Mouse (Mus musculus) neural tube, embryonic 15.5 days (tissue): ENCODE data around the gene Nat8f6. TPM values are rescaled to one million over a fixed set of nuclear protein-coding genes. Genes with fewer than 3 reads are reported as not detected.
"Not testable (repeated sequence)": the region's sequence is repeated elsewhere in the genome, so short reads cannot be mapped to it uniquely, and the experiment has no call there.

Experiments used
- ATAC-seq: fragments of 200-750 bp; cut with Nextera tagmentation; 2 replicates; pipeline ENCODE4 v1.8.0; 2017; ENCODE audit warnings: mild to moderate bottlenecking, moderate TSS enrichment, moderate library complexity; ENCODE audit not compliant: low FRiP score
- H3K27ac ChIP-seq: fragments of 300-500 bp; sonication (generic); replicated peaks from 2 replicates; pipeline ENCODE4 v1.5.1; 2015; ENCODE audit warnings: mild to moderate bottlenecking, inconsistent platforms
- H3K27me3 ChIP-seq: fragments of 300-500 bp; sonication (generic); replicated peaks from 2 replicates; pipeline ENCODE4 v1.6.1; 2015; ENCODE audit warnings: inconsistent platforms
- H3K36me3 ChIP-seq: fragments of 300-500 bp; sonication (generic); 2 replicates; pipeline ENCODE4 v1.6.1; 2015; ENCODE audit warnings: inconsistent platforms
- H3K4me1 ChIP-seq: fragments of 300-500 bp; sonication (generic); 2 replicates; pipeline ENCODE4 v1.6.1; 2015; ENCODE audit warnings: inconsistent platforms
- H3K4me2 ChIP-seq: fragments of 300-500 bp; sonication (generic); 2 replicates; pipeline ENCODE4 v1.6.1; 2015; ENCODE audit warnings: inconsistent platforms, mild to moderate bottlenecking, moderate library complexity
- H3K4me3 ChIP-seq: fragments of 300-500 bp; sonication (generic); replicated peaks from 2 replicates; pipeline ENCODE4 v1.5.1; 2015; ENCODE audit warnings: mild to moderate bottlenecking, inconsistent platforms
- H3K9ac ChIP-seq: fragments of 300-500 bp; sonication (generic); replicated peaks from 2 replicates; pipeline ENCODE4 v1.6.1; 2015; ENCODE audit warnings: mild to moderate bottlenecking, inconsistent platforms
- H3K9me3 ChIP-seq: fragments of 300-500 bp; sonication (generic); replicated peaks from 2 replicates; pipeline ENCODE4 v1.6.1; 2016; ENCODE audit warnings: inconsistent platforms
- WGBS: fragments of 180-500 bp; shearing (Covaris S2); methylation state at CpG from one replicate; pipeline ENCODE4 v1.1.7; 2015; ENCODE audit warnings: mixed read lengths; 5-methylcytosine and 5-hydroxymethylcytosine counted together
- polyA plus RNA-seq: library from polyadenylated mRNA; unstranded; fragments of >200 nt; fragmentation: Nextera tagmentation; extraction: Ambion mirVana; gene quantifications from 2 replicates; pipeline ENCODE4 v1.2.1, GENCODE M21; 2015

The Nat8f6 gene
- polyA plus RNA-seq, 1 experiment from 2014 or later = not detected

GRCm38 (mm10) chr6:85834504-85835100, 13.8 kb upstream of the Nat8f6 start:
- H3K27me3 ChIP-seq, ATAC-seq, H3K4me3 ChIP-seq, H3K4me1 ChIP-seq, H3K27ac ChIP-seq, H3K9ac ChIP-seq, H3K9me3 ChIP-seq, H3K36me3 ChIP-seq, H3K4me2 ChIP-seq: not testable (repeated sequence)

DNA sequence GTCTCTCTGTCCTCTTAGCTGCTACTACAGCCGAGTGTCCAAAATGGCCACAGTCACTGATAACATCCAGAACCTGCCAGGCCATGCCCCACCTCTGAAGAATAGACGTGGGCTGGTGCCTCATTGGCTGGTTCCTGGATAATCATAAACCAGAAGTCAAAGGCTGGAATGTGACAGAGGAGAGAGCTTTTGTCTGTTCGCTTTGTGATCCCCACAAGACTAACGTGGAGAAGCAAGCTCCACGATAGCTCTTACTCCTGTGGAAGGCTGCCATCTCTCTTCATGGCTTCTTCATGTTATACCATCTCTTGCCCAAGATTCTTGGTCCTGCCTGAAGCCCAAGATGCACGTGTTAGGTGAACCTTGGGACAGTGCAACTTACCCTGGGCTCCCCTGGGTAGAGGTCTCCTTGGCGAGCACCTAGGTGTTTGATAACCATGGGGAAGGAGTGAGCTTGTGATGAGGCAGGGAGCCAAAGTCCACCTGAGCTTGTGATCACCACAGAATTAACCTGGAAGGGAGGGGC, 11.1 kb upstream of the Nat8f6 start, which contains the start of gene Nat8:
Gene Nat8, minus strand, starts transcription at position 287 of the 526 bp plus-strand sequence.
- no peak for ATAC-seq
- no peaks in the 10 kb centered on the region for H3K4me1 ChIP-seq
- WGBS = 79% methylated on average over 7 of the region's 7 CpGs
- no peaks in the 10 kb centered on the region for H3K36me3 ChIP-seq
- no peak within 1 kb of the TSS for H3K27ac ChIP-seq
- H3K27me3 ChIP-seq = no peaks in the 10 kb centered on the region
- H3K9ac ChIP-seq = no peak within 1 kb of the TSS
- H3K4me3 ChIP-seq = no peak within 1 kb of the TSS
- H3K4me2 ChIP-seq = no peak within 1 kb of the TSS
- H3K9me3 ChIP-seq = no peaks in the 10 kb centered on the region

GRCm38 (mm10) chr6:85829462-85829861, 8.7 kb upstream of the Nat8f6 start:
- no peaks in the 10 kb centered on the region for H3K36me3 ChIP-seq
- no peak overlapping the region for H3K9ac ChIP-seq
- H3K9me3 ChIP-seq = no peaks in the 10 kb centered on the region
- no peak for ATAC-seq
- no peaks in the 10 kb centered on the region for H3K27me3 ChIP-seq
- no peak overlapping the region for H3K4me2 ChIP-seq
- WGBS = 71% methylated on average over 1 of the region's 1 CpGs
- H3K27ac ChIP-seq = no peak overlapping the region
- no peak overlapping the region for H3K4me3 ChIP-seq
- H3K4me1 ChIP-seq = no peaks in the 10 kb centered on the region

GRCm38 (mm10) chr6:85825886-85826285, 5.1 kb upstream of the Nat8f6 start:
- Histone ChIP-seq H3K27me3 (no peaks in the 10 kb centered on the region), H3K9ac (no peak overlapping the region), H3K27ac (no peak overlapping the region), H3K4me2 (no peak overlapping the region), H3K36me3 (no peaks in the 10 kb centered on the region), H3K4me1 (no peaks in the 10 kb centered on the region), H3K9me3 (no peaks in the 10 kb centered on the region), H3K4me3 (no peak overlapping the region)
- ATAC-seq = no peak
- WGBS = 83% methylated on average over 2 of the region's 2 CpGs

- 97% methylated on average over 1 of the region's 1 CpGs for WGBS
- H3K27me3 ChIP-seq = no peaks in the 10 kb centered on the region
- H3K4me3 ChIP-seq = no peak overlapping the region
- H3K27ac ChIP-seq = no peak overlapping the region
- ATAC-seq = no peak
- H3K4me2 ChIP-seq = no peak overlapping the region
- no peak overlapping the region for H3K9ac ChIP-seq
- H3K9me3 ChIP-seq = no peaks in the 10 kb centered on the region
- H3K4me1 ChIP-seq = no peaks in the 10 kb centered on the region
- H3K36me3 ChIP-seq = no peaks in the 10 kb centered on the region
Observed at GRCm38 (mm10) chr6:85823382-85824090, 2.8 kb upstream of the Nat8f6 start.

DNA sequence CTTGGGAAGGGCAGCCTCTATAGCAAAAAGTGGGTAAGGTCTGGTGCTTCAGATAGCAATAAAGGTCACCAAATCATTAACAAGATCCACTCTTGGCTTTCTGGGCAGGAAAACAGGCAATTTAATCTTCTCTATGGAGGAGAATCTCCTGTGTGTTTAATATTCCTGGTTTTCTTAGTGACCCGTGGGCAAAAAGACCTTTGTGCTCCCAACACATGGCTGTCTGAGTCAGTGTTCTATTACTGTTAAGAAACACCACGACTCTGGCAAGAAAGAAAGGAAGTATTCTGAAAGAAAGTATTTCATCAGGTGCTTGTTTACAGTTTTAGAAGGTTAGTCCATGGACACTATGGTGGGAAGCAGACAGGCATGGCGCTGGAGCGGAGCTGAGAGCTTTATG, 1.5 kb upstream of the Nat8f6 start:
- Histone ChIP-seq H3K4me2 (no peak overlapping the region), H3K27ac (no peak overlapping the region), H3K4me3 (no peak overlapping the region), H3K9ac (no peak overlapping the region), H3K36me3 (no peaks in the 10 kb centered on the region), H3K9me3 (no peaks in the 10 kb centered on the region), H3K4me1 (no peaks in the 10 kb centered on the region), H3K27me3 (no peaks in the 10 kb centered on the region)
- 86% methylated on average over 4 of the region's 4 CpGs for WGBS
- no peak for ATAC-seq

GRCm38 (mm10) chr6:85818338-85818737, 2.4 kb downstream of the Nat8f6 start:
- no peak overlapping the region for H3K9ac ChIP-seq
- WGBS = 49% methylated on average over 1 of the region's 1 CpGs
- no peak for ATAC-seq

GRCm38 (mm10) chr6:85813339-85813738, 7.4 kb downstream of the Nat8f6 start:
- no peak overlapping the region for H3K9ac ChIP-seq
- no peak overlapping the region for H3K4me2 ChIP-seq
- no peak overlapping the region for H3K27ac ChIP-seq
- H3K27me3 ChIP-seq = no peaks in the 10 kb centered on the region
- 92% methylated on average over 2 of the region's 2 CpGs for WGBS
- no peaks in the 10 kb centered on the region for H3K4me1 ChIP-seq
- H3K9me3 ChIP-seq = no peaks in the 10 kb centered on the region
- H3K4me3 ChIP-seq = no peak overlapping the region
- H3K36me3 ChIP-seq = no peaks in the 10 kb centered on the region
- no peak for ATAC-seq

More at GRCm38 (mm10) chr6:85818338-85818737, 2.4 kb downstream of the Nat8f6 start:
- Histone ChIP-seq H3K27me3 (no peaks in the 10 kb centered on the region), H3K4me2 (no peak overlapping the region), H3K4me3 (no peak overlapping the region), H3K9me3 (no peaks in the 10 kb centered on the region), H3K27ac (no peak overlapping the region), H3K36me3 (no peaks in the 10 kb centered on the region), H3K4me1 (no peaks in the 10 kb centered on the region)

GRCm38 (mm10) chr6:85810942-85811537, 9.7 kb downstream of the Nat8f6 start:
- H3K9ac ChIP-seq, H3K27ac ChIP-seq, H3K4me1 ChIP-seq, ATAC-seq, H3K27me3 ChIP-seq, H3K9me3 ChIP-seq, H3K36me3 ChIP-seq, H3K4me3 ChIP-seq, H3K4me2 ChIP-seq: not testable (repeated sequence)
- 76% methylated on average over 3 of the region's 3 CpGs for WGBS

DNA sequence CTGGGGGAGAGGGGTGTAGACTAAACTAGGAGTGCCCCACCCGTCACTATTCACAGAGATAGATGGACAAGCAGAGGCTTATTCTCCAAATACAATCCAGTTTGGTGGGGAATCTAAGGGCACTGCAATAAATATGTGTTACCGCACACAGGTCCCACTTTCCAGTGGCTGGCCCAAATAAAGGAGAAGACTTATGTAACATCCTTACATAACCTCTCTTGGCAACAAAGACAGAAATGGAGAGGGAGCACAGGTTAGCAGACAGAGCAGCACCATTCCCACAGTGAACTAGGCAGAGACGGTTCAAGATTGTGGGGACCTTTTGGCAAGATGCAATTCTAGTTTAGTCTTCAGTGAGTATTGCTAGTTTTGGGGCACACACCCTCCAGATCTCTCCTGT, 10.2 kb downstream of the Nat8f6 start:
- not testable (repeated sequence) for H3K27me3 ChIP-seq, H3K9me3 ChIP-seq, H3K27ac ChIP-seq, H3K36me3 ChIP-seq, H3K4me2 ChIP-seq, H3K9ac ChIP-seq, H3K4me3 ChIP-seq, H3K4me1 ChIP-seq, ATAC-seq
- 85% methylated on average over 3 of the region's 3 CpGs for WGBS

GRCm38 (mm10) chr6:85809784-85810183, 11.0 kb downstream of the Nat8f6 start:
- ATAC-seq = not testable (repeated sequence)
- 71% methylated on average over 3 of the region's 3 CpGs for WGBS

DNA sequence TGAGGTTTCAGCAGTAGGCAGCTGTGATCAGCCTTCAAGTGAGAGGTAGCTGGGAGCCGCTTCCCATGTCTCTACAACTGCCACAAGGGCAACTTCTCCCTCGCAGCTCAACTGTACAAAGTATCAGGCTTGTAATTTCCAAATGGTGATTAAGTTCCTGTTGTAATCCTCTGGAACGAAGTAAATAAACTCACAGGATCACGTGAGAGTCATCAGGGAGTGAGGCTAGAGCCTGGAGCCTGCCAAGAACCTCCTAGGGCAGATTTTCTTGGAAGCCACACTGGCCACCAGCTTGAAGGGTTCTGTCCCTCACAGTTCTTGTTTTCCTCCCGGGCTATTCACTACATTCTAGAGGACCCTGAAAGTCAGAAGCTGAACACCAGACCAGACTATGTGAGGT, 17.6 kb downstream of the Nat8f6 start:
- H3K9me3 ChIP-seq, ATAC-seq, H3K4me2 ChIP-seq, H3K36me3 ChIP-seq, H3K4me3 ChIP-seq, H3K27ac ChIP-seq, H3K4me1 ChIP-seq, H3K9ac ChIP-seq, H3K27me3 ChIP-seq: not testable (repeated sequence)
- WGBS = 76% methylated on average over 5 of the region's 5 CpGs

More at GRCm38 (mm10) chr6:85809784-85810183, 11.0 kb downstream of the Nat8f6 start:
- not testable (repeated sequence) for H3K4me1 ChIP-seq, H3K9ac ChIP-seq, H3K9me3 ChIP-seq, H3K4me2 ChIP-seq, H3K4me3 ChIP-seq, H3K27ac ChIP-seq, H3K27me3 ChIP-seq, H3K36me3 ChIP-seq
